Mouse (Mus musculus) intestine, embryonic 14.5 days (tissue): ENCODE measurements around the gene B3galt4. TPM values are rescaled to one million over a fixed set of nuclear protein-coding genes. Genes with fewer than 3 reads are reported as not detected.

ENCODE experiments used
- ATAC-seq: fragments of 200-750 bp; cut with Nextera tagmentation; replicated peaks from 2 replicates; pipeline ENCODE4 v1.8.0; 2017; ENCODE audit warnings: low read depth, moderate number of reproducible peaks, moderate TSS enrichment, moderate library complexity; ENCODE audit not compliant: low FRiP score, low TSS enrichment
- DNase-seq: peaks from one replicate; pipeline ENCODE4 v3.0.0-alpha.2; 2018; ENCODE audit warnings: low spot score
- H3K27ac ChIP-seq: fragments of 300-500 bp; sonication (generic); 2 replicates; pipeline ENCODE4 v1.5.1; 2014; ENCODE audit warnings: low read depth, mild to moderate bottlenecking, control low read depth
- H3K27me3 ChIP-seq: fragments of 300-500 bp; sonication (generic); replicated peaks from 2 replicates; pipeline ENCODE4 v1.6.1; 2014; ENCODE audit warnings: low read length, control low read depth; ENCODE audit not compliant: control insufficient read depth, insufficient read depth
- H3K36me3 ChIP-seq: fragments of 300-500 bp; sonication (generic); 2 replicates; pipeline ENCODE4 v1.6.1; 2014; ENCODE audit warnings: low read length, control low read depth; ENCODE audit not compliant: control insufficient read depth, insufficient read depth
- H3K4me1 ChIP-seq: fragments of 300-500 bp; sonication (generic); replicated peaks from 2 replicates; pipeline ENCODE4 v1.6.1; 2014; ENCODE audit warnings: low read length, control low read depth, mixed read lengths; ENCODE audit not compliant: control insufficient read depth, insufficient read depth
- H3K4me2 ChIP-seq: fragments of 300-500 bp; sonication (generic); 2 replicates; pipeline ENCODE4 v1.6.1; 2014; ENCODE audit warnings: low read length
- H3K4me3 ChIP-seq: fragments of 300-500 bp; sonication (generic); 2 replicates; pipeline ENCODE4 v1.5.1; 2014; ENCODE audit warnings: low read depth, low read length, control low read depth, mixed read lengths
- H3K9ac ChIP-seq: fragments of 300-500 bp; sonication (generic); 2 replicates; pipeline ENCODE4 v1.6.1; 2014; ENCODE audit warnings: mild to moderate bottlenecking, low read length
- H3K9me3 ChIP-seq: fragments of 300-500 bp; sonication (generic); 2 replicates; pipeline ENCODE4 v1.6.1; 2016; ENCODE audit warnings: low read length, control low read depth; ENCODE audit not compliant: control insufficient read depth
- WGBS: fragments of 180-500 bp; shearing (Covaris S2); extraction: QIAGEN DNeasy Blood & Tissue Kit; methylation state at CpG from one replicate; pipeline ENCODE4 v1.1.7; 2014; 5-methylcytosine and 5-hydroxymethylcytosine counted together
- polyA plus RNA-seq: library from polyadenylated mRNA; unstranded; fragments of >200 nt; fragmentation: Nextera tagmentation; extraction: Ambion mirVana; gene quantifications from 2 replicates; pipeline ENCODE4 v1.2.1, GENCODE M21; 2014

Gene B3galt4
- polyA plus RNA-seq, 1 experiment from 2014 or later = 3.7 TPM

GRCm38 (mm10) chr17:33941381-33941780 lies 9.9 kb downstream of the B3galt4 start:
- Histone ChIP-seq H3K9ac (peak overlapping the region; percentile 65), H3K4me2 (peak overlapping the region; percentile 96), H3K27me3 (no peaks in the 10 kb centered on the region), H3K36me3 (peaks cover 53% of the 10 kb centered on the region), H3K4me3 (peak overlapping the region; percentile 76), H3K27ac (no peak overlapping the region), H3K4me1 (peaks cover 15% of the 10 kb centered on the region), H3K9me3 (no peaks in the 10 kb centered on the region)
- WGBS = 59% methylated on average over 19 of the region's 19 CpGs
- DNase-seq = no peak
- ATAC-seq = no peak

DNA sequence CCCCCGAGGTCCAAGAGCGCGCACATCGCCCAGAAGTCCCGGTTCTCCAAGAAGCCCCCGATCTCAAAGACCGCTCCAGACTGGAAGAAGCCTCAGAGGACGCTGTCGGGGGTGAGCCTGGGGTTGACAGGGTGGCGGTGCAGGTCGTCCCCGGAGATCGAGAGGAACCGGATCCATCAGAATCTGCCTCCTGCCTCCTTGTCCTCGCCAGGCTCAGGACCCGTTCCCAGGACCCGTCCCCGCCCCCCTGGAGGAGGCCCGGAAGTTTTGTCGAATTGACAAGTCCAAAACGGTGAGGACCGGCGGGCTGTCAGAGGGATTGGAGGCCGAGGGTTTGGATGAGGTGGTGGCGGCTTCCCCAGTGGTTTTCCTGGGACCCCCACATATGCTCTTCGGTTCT lies 10.3 kb downstream of the B3galt4 start:
- Histone ChIP-seq H3K9me3 (no peaks in the 10 kb centered on the region), H3K36me3 (peaks cover 50% of the 10 kb centered on the region), H3K4me3 (peak overlapping the region; percentile 76), H3K27me3 (no peaks in the 10 kb centered on the region), H3K4me1 (peaks cover 15% of the 10 kb centered on the region), H3K9ac (peak overlapping the region; percentile 65), H3K4me2 (peak overlapping the region; percentile 96), H3K27ac (no peak overlapping the region)
- 3% methylated on average over 26 of the region's 26 CpGs for WGBS
- ATAC-seq = no peak
- no peak for DNase-seq

GRCm38 (mm10) chr17:33940206-33940805 lies 11.0 kb downstream of the B3galt4 start, which contains the start of the genes Pfdn6 and Wdr46:
Gene Pfdn6, minus strand, starts transcription at chr17:33940343.
Gene Wdr46, plus strand, starts transcription at chr17:33940660.
- H3K27me3 ChIP-seq = no peaks in the 10 kb centered on the region
- peaks cover 51% of the 10 kb centered on the region for H3K36me3 ChIP-seq
- H3K4me3 ChIP-seq = peak within 1 kb of the TSS; percentile 76
- DNase-seq (peak; percentile 88), ATAC-seq (peak; percentile 90)
- no peaks in the 10 kb centered on the region for H3K9me3 ChIP-seq
- peak within 1 kb of the TSS; percentile 96 for H3K4me2 ChIP-seq
- H3K9ac ChIP-seq = peak within 1 kb of the TSS; percentile 65
- H3K27ac ChIP-seq = 0 out of 2 replicates have a peak within 1 kb of the TSS, but pooled peaks have one; percentile 9
- peaks cover 15% of the 10 kb centered on the region for H3K4me1 ChIP-seq
- under 1% methylated on average over 36 of the region's 36 CpGs for WGBS

DNA sequence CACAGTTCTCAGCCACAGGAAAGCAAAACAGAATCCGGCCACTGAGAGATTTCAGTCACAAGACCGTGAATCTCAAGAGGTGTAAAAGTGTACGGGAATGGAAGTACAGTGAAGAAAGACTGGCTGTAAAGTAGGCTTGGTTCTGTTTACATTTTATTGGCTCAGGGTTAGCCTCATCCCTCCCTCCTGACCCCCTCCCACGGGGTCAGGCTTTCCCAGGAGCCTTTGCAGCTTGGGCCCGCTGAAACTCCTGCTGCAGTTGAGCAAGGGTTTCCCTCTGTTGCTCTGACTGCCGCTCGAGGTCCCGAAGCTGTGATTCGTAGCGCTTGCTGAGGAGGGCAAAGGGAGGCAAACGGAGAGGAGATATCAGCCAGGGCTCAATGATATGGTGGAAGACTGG lies 12.5 kb downstream of the B3galt4 start:
- 76% methylated on average over 11 of the region's 11 CpGs for WGBS
- ATAC-seq (no peak), DNase-seq (no peak)
- Histone ChIP-seq H3K9me3 (no peaks in the 10 kb centered on the region), H3K4me2 (peak overlapping the region; percentile 96; the same call in 1 of the 2 replicates), H3K4me3 (peak overlapping the region; percentile 76; the same call in 1 of the 2 replicates), H3K9ac (no peak overlapping the region), H3K27ac (no peak overlapping the region), H3K27me3 (no peaks in the 10 kb centered on the region), H3K4me1 (peaks cover 15% of the 10 kb centered on the region), H3K36me3 (peaks cover 42% of the 10 kb centered on the region)

GRCm38 (mm10) chr17:33936993-33937392 lies 14.3 kb downstream of the B3galt4 start:
- Histone ChIP-seq H3K9me3 (no peaks in the 10 kb centered on the region), H3K36me3 (peaks cover 43% of the 10 kb centered on the region), H3K27ac (no peak overlapping the region), H3K4me2 (no peak overlapping the region), H3K27me3 (no peaks in the 10 kb centered on the region), H3K4me1 (peaks cover 15% of the 10 kb centered on the region), H3K9ac (no peak overlapping the region), H3K4me3 (no peak overlapping the region)
- DNase-seq = no peak
- ATAC-seq = no peak
- 80% methylated on average over 15 of the region's 15 CpGs for WGBS

GRCm38 (mm10) chr17:33935422-33936055 lies 15.7 kb downstream of the B3galt4 start:
- 85% methylated on average over 21 of the region's 21 CpGs for WGBS
- H3K9me3 ChIP-seq = no peaks in the 10 kb centered on the region

DNA sequence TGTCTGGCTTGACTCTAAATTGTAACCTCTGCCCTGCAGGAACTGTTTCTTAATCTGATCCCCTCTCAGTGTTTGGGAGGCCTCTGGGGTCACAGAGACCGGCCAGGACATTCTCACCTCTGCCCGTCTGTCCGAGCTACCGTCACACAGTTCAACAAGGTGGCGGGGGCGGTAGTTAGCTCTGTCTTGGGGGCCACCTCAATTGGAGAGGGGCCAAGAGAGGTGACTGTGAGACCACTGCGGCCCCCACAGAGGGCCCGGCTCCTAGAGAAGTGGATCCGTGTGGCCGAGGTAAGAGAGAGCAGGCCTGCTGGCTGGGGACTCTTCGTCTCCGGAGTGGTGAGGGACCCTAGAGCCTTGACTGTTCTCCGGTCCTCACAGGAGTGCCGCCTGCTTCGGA lies 18.3 kb downstream of the B3galt4 start:
- ATAC-seq (no peak), DNase-seq (no peak)
- no peak overlapping the region for H3K27ac ChIP-seq
- 94% methylated on average over 15 of the region's 15 CpGs for WGBS
- H3K9ac ChIP-seq = no peak overlapping the region
- H3K4me1 ChIP-seq = peaks cover 17% of the 10 kb centered on the region
- H3K4me3 ChIP-seq = no peak overlapping the region
- no peaks in the 10 kb centered on the region for H3K27me3 ChIP-seq
- no peak overlapping the region for H3K4me2 ChIP-seq
- no peaks in the 10 kb centered on the region for H3K9me3 ChIP-seq
- H3K36me3 ChIP-seq = peaks cover 32% of the 10 kb centered on the region

More at GRCm38 (mm10) chr17:33935422-33936055, 15.7 kb downstream of the B3galt4 start:
- Histone ChIP-seq H3K4me3 (no peak overlapping the region), H3K27ac (no peak overlapping the region), H3K9ac (no peak overlapping the region), H3K27me3 (no peaks in the 10 kb centered on the region), H3K36me3 (peaks cover 43% of the 10 kb centered on the region), H3K4me1 (peaks cover 17% of the 10 kb centered on the region; the same call in 1 of the 2 replicates), H3K4me2 (no peak overlapping the region)
- DNase-seq = no peak
- ATAC-seq = no peak

- Histone ChIP-seq H3K4me2 (no peak overlapping the region), H3K27me3 (no peaks in the 10 kb centered on the region), H3K9me3 (no peaks in the 10 kb centered on the region), H3K36me3 (peaks cover 29% of the 10 kb centered on the region), H3K4me1 (peaks cover 17% of the 10 kb centered on the region), H3K27ac (no peak overlapping the region), H3K9ac (no peak overlapping the region), H3K4me3 (no peak overlapping the region)
- DNase-seq (no peak), ATAC-seq (no peak)
- WGBS = 87% methylated on average over 14 of the region's 14 CpGs
Measured at GRCm38 (mm10) chr17:33932448-33932847, 18.8 kb downstream of the B3galt4 start.
